Mouse (Mus musculus): ENCODE data around the gene Slc26a3. TPM values are rescaled to one million over a fixed set of nuclear protein-coding genes. Genes with fewer than 3 reads are reported as not detected.
"Not testable (repeated sequence)": the region's sequence is repeated elsewhere in the genome, so short reads cannot be mapped to it uniquely, and the experiment has no call there.

The Slc26a3 gene
- polyA plus RNA-seq, 1 experiment from 2014 or later: not detected

GRCm38 (mm10) chr12:31444827-31445226 lies 54.2 kb downstream of the Slc26a3 start:
- Histone ChIP-seq H3K4me3 (no peak overlapping the region), H3K27ac (replicated peaks) (no peak overlapping the region), H3K4me1 (peaks cover 8% of the 10 kb centered on the region), H3K36me3 (replicated peaks) (no peaks in the 10 kb centered on the region), H3K9me3 (no peaks in the 10 kb centered on the region), H3K27me3 (replicated peaks; ENCODE audit: low read depth, poor library complexity, severe bottlenecking) (0 out of 2 replicates have a peak, but pooled peaks cover 11% of the 10 kb centered on the region)
- 83% methylated on average over 6 of the region's 6 CpGs for WGBS
- DNase-seq (ENCODE audit: low spot score): no peak

- WGBS: 88% methylated on average over 3 of the region's 3 CpGs
- no peak overlapping the region for H3K4me3 ChIP-seq
These were observed 58.7 kb downstream of the Slc26a3 start for GRCm38 (mm10) chr12:31449341-31449740.

GRCm38 (mm10) chr12:31456271-31456670 lies 65.6 kb downstream of the Slc26a3 start:
- Histone ChIP-seq H3K27me3 (replicated peaks; ENCODE audit: low read depth, poor library complexity, severe bottlenecking) (no peaks in the 10 kb centered on the region), H3K4me3 (no peak overlapping the region), H3K27ac (replicated peaks) (no peak overlapping the region), H3K9me3 (0 out of 2 replicates have a peak, but pooled peaks cover 5% of the 10 kb centered on the region), H3K4me1 (no peaks in the 10 kb centered on the region), H3K36me3 (replicated peaks) (no peaks in the 10 kb centered on the region)
- DNase-seq (ENCODE audit: low spot score): no peak
- WGBS: 92% methylated on average over 9 of the region's 9 CpGs

More at GRCm38 (mm10) chr12:31449341-31449740, 58.7 kb downstream of the Slc26a3 start:
- Histone ChIP-seq H3K27ac (replicated peaks) (no peak overlapping the region), H3K4me1 (peaks cover 4% of the 10 kb centered on the region), H3K9me3 (no peaks in the 10 kb centered on the region), H3K27me3 (replicated peaks; ENCODE audit: low read depth, poor library complexity, severe bottlenecking) (0 out of 2 replicates have a peak, but pooled peaks cover 3% of the 10 kb centered on the region), H3K36me3 (replicated peaks) (no peaks in the 10 kb centered on the region)
- DNase-seq (ENCODE audit: low spot score): no peak

GRCm38 (mm10) chr12:31458474-31458873 lies 67.8 kb downstream of the Slc26a3 start:
- no peaks in the 10 kb centered on the region for H3K36me3 ChIP-seq (replicated peaks)
- H3K27ac ChIP-seq (replicated peaks): no peak overlapping the region
- no peak overlapping the region for H3K4me3 ChIP-seq
- no peak for DNase-seq (ENCODE audit: low spot score)
- no peaks in the 10 kb centered on the region for H3K27me3 ChIP-seq (replicated peaks; ENCODE audit: low read depth, poor library complexity, severe bottlenecking)
- 0 out of 2 replicates have a peak, but pooled peaks cover 5% of the 10 kb centered on the region for H3K9me3 ChIP-seq
- H3K4me1 ChIP-seq: no peaks in the 10 kb centered on the region
- WGBS: 81% methylated on average over 4 of the region's 4 CpGs

GRCm38 (mm10) chr12:31460270-31460669 lies 69.6 kb downstream of the Slc26a3 start:
- not testable (repeated sequence) for H3K27me3 ChIP-seq (replicated peaks; ENCODE audit: low read depth, poor library complexity, severe bottlenecking); H3K4me3 ChIP-seq; H3K4me1 ChIP-seq; H3K27ac ChIP-seq (replicated peaks); H3K36me3 ChIP-seq (replicated peaks); H3K9me3 ChIP-seq
- peak; percentile 19 for DNase-seq (ENCODE audit: low spot score)
- WGBS: 50% methylated on average over 3 of the region's 3 CpGs

GRCm38 (mm10) chr12:31461371-31461770 lies 70.7 kb downstream of the Slc26a3 start:
- H3K36me3 ChIP-seq (replicated peaks): no peaks in the 10 kb centered on the region
- no peak for DNase-seq (ENCODE audit: low spot score)
- H3K4me3 ChIP-seq: no peak overlapping the region
- H3K4me1 ChIP-seq: no peaks in the 10 kb centered on the region
- H3K27ac ChIP-seq (replicated peaks): no peak overlapping the region
- 0 out of 2 replicates have a peak, but pooled peaks cover 5% of the 10 kb centered on the region for H3K9me3 ChIP-seq
- no peaks in the 10 kb centered on the region for H3K27me3 ChIP-seq (replicated peaks; ENCODE audit: low read depth, poor library complexity, severe bottlenecking)
- WGBS: 93% methylated on average over 9 of the region's 9 CpGs

GRCm38 (mm10) chr12:31462615-31463014 lies 71.9 kb downstream of the Slc26a3 start:
- Histone ChIP-seq H3K27me3 (replicated peaks; ENCODE audit: low read depth, poor library complexity, severe bottlenecking) (no peaks in the 10 kb centered on the region), H3K27ac (replicated peaks) (no peak overlapping the region), H3K36me3 (replicated peaks) (no peaks in the 10 kb centered on the region), H3K4me3 (no peak overlapping the region), H3K9me3 (0 out of 2 replicates have a peak, but pooled peaks cover 5% of the 10 kb centered on the region), H3K4me1 (no peaks in the 10 kb centered on the region)
- 80% methylated on average over 4 of the region's 4 CpGs for WGBS
- DNase-seq (ENCODE audit: low spot score): no peak

GRCm38 (mm10) chr12:31478182-31478581 lies 87.5 kb downstream of the Slc26a3 start:
- H3K27ac ChIP-seq (replicated peaks); H3K36me3 ChIP-seq (replicated peaks); H3K4me1 ChIP-seq; DNase-seq (ENCODE audit: low spot score); H3K4me3 ChIP-seq; H3K9me3 ChIP-seq; H3K27me3 ChIP-seq (replicated peaks; ENCODE audit: low read depth, poor library complexity, severe bottlenecking): not testable (repeated sequence)
- 89% methylated on average over 6 of the region's 6 CpGs for WGBS

- no peak overlapping the region for H3K4me3 ChIP-seq
- no peaks in the 10 kb centered on the region for H3K4me1 ChIP-seq
- H3K27me3 ChIP-seq (replicated peaks; ENCODE audit: low read depth, poor library complexity, severe bottlenecking): no peaks in the 10 kb centered on the region
- no peak overlapping the region for H3K27ac ChIP-seq (replicated peaks)
- no peaks in the 10 kb centered on the region for H3K9me3 ChIP-seq
- H3K36me3 ChIP-seq (replicated peaks): peaks cover 60% of the 10 kb centered on the region
- no peak for DNase-seq (ENCODE audit: low spot score)
- 89% methylated on average over 6 of the region's 6 CpGs for WGBS
These were observed 95.8 kb downstream of the Slc26a3 start for GRCm38 (mm10) chr12:31486431-31486830.

- no peak for DNase-seq (ENCODE audit: low spot score)
- Histone ChIP-seq H3K27ac (replicated peaks) (peak overlapping the region; percentile 93), H3K9me3 (no peaks in the 10 kb centered on the region), H3K36me3 (replicated peaks) (peaks cover 8% of the 10 kb centered on the region), H3K27me3 (replicated peaks; ENCODE audit: low read depth, poor library complexity, severe bottlenecking) (no peaks in the 10 kb centered on the region), H3K4me1 (peaks cover 15% of the 10 kb centered on the region), H3K4me3 (peak overlapping the region; percentile 97)
- 1% methylated on average over 25 of the region's 25 CpGs for WGBS
These were observed 108.3 kb downstream of the Slc26a3 start for GRCm38 (mm10) chr12:31498936-31499313.

- no peaks in the 10 kb centered on the region for H3K9me3 ChIP-seq
- peaks cover 2% of the 10 kb centered on the region for H3K36me3 ChIP-seq (replicated peaks)
- H3K4me1 ChIP-seq: peaks cover 15% of the 10 kb centered on the region
- under 1% methylated on average over 68 of the region's 68 CpGs for WGBS
- peak within 1 kb of the TSS; percentile 93 for H3K27ac ChIP-seq (replicated peaks)
- peak; percentile 95 for DNase-seq (ENCODE audit: low spot score)
- H3K4me3 ChIP-seq: peak within 1 kb of the TSS; percentile 97
- H3K27me3 ChIP-seq (replicated peaks; ENCODE audit: low read depth, poor library complexity, severe bottlenecking): no peaks in the 10 kb centered on the region
These were observed 108.9 kb downstream of the Slc26a3 start, which contains the start of gene Cbll1 for GRCm38 (mm10) chr12:31499314-31500131. Gene Cbll1 (minus strand): TSS chr12:31499616.

GRCm38 (mm10) chr12:31500196-31500595 lies 109.5 kb downstream of the Slc26a3 start:
- Histone ChIP-seq H3K4me3 (peak overlapping the region; percentile 97), H3K9me3 (no peaks in the 10 kb centered on the region), H3K4me1 (peaks cover 15% of the 10 kb centered on the region), H3K36me3 (replicated peaks) (no peaks in the 10 kb centered on the region), H3K27me3 (replicated peaks; ENCODE audit: low read depth, poor library complexity, severe bottlenecking) (no peaks in the 10 kb centered on the region), H3K27ac (replicated peaks) (peak overlapping the region; percentile 93)
- WGBS: 5% methylated on average over 12 of the region's 12 CpGs
- no peak for DNase-seq (ENCODE audit: low spot score)

- Histone ChIP-seq H3K27me3 (replicated peaks; ENCODE audit: low read depth, poor library complexity, severe bottlenecking) (no peaks in the 10 kb centered on the region), H3K36me3 (replicated peaks) (no peaks in the 10 kb centered on the region), H3K9me3 (no peaks in the 10 kb centered on the region), H3K4me3 (no peak overlapping the region), H3K27ac (replicated peaks) (no peak overlapping the region), H3K4me1 (peaks cover 15% of the 10 kb centered on the region)
- no peak for DNase-seq (ENCODE audit: low spot score)
- 62% methylated on average over 4 of the region's 4 CpGs for WGBS
These were observed 110.6 kb downstream of the Slc26a3 start for GRCm38 (mm10) chr12:31501266-31501665.
